Mouse (Mus musculus): ENCODE measurements around the gene Atxn7l3.
"Not testable (repeated sequence)": the region's sequence is repeated elsewhere in the genome, so short reads cannot be mapped to it uniquely, and the experiment has no call there.

The Atxn7l3 gene

DNA sequence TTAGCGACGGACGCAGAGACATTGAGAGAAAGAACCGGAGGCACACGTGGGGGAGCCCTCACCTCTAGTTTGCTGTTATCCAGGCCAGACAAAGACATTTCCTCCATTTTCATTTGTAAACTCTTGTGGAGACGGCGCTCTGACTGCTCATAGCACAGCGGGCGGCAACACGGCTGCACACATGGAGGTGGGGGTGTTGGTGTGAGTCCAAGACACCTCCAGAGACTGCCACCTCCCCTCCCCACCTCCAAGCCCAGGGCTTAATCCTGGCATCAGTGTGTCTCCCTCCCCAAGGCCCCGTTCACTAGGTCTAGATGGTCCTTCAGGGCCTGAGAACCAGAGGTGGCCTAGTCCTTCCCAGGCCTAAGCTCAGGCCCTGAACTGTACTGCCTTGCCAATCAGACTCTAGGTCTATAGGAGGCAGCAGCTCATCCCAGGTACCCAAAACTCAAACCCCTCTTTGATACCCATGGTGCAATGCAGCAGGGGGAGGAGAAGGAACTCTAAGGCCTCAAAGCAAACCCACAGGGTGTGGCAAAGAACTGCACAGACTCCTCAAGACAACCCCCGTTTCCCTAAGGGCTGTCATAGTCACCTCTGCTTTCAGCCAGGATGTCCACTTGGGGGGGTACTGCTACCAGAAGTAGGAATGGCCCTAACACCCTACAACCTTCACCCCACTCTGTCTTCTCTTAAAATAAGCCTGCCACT is 1.4 kb downstream of the Atxn7l3 start:
- DNase-seq = no peak

DNA sequence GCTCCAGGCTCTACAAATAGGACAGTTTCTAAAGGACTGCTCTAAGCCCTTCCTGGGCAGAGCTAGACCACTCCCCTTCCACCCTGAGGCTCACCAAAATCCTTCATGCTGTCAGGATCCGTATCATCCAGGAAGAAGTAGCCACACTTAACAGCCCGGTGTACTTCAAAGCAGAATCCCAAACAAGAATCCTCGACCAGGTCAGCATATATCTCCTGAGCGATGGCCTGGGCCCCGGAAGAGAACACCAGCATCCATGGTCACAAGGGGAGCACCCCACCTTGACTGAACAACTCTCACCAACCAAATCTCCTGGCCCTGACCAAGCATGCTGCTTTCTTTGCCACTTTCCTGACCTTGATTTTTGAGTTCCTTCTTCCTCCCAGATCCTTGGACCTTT is 2.0 kb downstream of the Atxn7l3 start:
- DNase-seq = no peak

DNA sequence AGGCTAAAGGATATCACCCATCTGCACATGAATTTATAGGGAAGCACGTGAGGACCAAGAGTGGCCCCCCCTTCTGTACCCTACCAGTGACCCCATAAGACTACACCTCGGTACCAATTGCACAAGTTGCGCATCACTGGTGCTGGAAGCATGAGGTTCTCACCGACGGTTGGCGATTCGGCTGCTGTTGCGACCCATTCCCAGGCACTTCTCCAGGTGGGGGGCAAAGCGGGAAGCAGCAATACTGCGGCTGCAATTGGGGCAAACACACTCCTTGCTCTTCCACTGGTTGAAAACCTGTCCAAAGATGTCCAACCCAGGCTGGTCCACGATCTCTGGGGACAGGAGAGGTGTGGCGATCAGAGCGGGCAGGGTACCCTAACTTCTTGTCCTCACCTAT is 2.5 kb downstream of the Atxn7l3 start:
- no peak for DNase-seq

DNA sequence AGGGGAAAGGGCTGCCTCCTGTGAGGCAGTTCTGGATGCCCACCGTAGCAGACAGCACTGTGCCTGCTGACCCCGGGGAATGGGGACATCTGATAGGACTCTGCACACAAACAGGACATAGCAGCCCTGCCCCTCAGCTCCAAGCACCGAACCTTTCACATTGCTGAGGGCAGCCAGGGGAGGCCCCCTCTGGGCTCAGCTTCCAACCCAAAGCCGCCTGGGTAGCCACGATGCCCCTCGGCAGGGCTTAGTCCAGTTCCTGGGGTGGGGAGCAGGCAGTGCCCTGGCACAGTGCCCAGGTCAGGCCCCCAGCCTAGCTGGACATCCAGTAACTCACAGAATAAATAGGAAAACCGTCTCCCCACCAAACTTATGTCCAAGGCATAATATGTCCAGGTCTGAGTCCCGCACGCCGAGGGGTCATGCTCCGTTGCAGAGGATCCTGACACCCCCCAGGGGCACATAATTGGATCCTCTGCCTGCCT is 5.3 kb downstream of the Atxn7l3 start:
- no peak for DNase-seq

DNA sequence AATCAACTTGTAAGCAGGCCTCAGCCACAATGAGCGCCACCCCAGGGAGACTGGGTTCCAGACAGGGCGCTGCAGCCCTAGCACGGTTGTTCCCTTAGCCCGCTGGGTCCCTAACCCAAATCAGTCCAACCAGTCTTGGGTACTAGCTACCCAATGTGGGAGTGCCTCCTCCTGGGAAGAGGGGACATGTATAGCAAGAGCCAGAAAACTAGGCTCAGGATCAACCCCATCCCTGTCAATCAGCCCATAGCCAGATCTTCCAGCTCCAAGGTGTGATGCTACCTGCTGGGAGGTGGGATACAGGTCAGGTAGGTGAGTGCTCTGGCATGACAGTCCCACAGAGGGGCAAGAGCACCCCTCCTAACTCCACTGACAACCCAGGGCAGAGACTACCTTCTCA is 6.3 kb downstream of the Atxn7l3 start:
- no peak for DNase-seq

DNA sequence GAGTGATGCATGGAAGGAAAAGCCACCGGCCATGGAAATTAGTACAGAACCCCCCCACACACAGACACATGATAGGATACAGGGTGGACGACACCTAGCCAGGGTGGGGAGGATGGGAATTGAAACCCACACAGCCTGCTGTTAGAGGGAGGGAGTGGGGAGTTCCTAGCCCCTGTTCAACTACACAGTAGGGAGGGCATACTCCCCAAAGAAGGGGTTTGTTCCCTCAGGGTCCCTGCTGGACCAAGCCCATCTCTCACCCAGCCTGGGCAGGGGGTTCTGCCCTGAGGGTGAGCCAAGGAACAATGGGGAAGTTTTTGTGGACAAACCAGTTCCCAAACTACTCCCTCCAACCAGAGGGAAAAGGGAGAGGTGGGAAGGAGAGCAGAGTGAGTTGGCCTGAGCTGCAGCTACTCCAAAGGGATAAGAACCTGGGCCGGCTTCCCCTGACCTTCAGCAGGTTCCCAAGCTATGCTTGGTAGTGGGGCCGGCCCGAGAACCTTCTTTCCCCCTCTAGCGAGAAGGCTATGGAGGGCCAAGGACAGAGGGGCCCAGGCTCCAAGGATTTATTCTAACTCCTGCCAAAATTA is 6.8 kb downstream of the Atxn7l3 start:
- no peak for DNase-seq

DNA sequence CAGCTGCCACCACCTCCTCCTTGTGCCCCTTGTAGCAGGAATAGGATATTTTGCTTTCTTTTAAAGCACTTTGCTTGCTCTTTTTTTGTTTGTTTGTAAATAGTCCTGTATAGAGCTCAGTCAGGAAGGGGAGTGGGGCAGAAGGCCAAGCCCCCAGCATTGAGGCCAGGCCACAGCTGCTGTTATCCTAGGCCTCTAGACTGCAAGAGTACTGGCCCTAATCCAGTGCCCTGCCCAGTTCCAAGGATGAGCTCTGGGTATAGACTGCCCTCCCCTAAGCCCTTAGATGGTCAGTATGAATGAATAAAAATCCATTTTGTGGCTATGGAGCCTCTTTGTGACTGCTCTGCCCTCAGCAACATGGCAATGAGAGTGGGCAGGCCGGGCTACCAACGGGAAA is 7.5 kb downstream of the Atxn7l3 start:
- DNase-seq = no peak

DNA sequence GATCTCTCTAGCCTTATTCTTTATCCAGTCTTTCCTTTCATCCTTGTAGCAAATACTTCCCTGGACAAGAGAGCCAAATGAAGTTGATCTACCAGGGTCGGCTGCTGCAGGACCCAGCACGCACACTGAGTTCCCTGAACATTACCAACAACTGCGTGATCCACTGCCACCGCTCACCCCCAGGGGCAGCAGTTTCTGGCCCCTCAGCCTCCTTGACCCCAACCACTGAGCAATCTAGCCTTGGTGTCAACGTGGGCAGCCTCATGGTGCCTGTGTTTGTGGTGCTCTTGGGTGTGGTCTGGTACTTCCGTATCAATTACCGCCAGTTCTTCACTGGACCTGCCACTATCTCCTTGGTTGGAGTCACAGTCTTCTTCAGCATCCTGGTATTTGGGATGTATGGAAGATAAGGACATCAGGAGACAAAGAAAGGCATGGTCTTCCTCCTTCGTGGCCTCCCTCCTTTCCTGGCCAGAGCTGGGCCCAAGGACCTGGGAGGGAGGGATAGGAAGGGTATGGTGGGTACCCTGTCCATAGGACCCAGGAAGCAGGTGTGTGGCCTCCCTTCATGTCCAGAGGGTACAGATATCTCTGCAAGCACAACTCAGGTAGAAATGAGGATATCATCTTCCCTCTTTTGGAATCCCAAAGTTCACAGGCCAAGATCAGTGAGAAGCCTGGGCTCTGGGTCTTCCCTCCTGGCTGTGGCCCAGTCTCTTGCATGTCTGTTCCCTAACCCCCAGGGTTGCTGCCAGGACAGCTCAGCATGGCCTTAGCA is 8.2 kb downstream of the Atxn7l3 start:
- no peak for DNase-seq

DNA sequence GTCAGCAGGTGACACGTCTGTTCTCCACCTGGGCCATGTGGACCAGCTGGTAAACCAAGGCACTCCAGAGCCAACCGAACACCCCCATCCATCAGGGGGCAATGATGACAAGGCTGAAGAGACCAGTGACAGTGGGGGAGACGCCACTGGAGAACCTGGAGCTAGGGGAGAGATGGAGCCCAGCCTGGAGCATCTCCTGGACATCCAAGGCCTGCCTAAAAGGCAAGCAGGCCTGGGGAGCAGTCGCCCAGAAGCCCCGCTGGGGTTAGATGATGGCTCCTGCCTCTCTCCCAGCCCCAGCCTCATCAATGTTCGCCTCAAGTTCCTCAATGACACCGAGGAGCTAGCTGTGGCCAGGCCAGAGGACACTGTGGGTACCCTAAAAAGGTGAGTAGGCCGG is 8.9 kb downstream of the Atxn7l3 start:
- no peak for DNase-seq

DNA sequence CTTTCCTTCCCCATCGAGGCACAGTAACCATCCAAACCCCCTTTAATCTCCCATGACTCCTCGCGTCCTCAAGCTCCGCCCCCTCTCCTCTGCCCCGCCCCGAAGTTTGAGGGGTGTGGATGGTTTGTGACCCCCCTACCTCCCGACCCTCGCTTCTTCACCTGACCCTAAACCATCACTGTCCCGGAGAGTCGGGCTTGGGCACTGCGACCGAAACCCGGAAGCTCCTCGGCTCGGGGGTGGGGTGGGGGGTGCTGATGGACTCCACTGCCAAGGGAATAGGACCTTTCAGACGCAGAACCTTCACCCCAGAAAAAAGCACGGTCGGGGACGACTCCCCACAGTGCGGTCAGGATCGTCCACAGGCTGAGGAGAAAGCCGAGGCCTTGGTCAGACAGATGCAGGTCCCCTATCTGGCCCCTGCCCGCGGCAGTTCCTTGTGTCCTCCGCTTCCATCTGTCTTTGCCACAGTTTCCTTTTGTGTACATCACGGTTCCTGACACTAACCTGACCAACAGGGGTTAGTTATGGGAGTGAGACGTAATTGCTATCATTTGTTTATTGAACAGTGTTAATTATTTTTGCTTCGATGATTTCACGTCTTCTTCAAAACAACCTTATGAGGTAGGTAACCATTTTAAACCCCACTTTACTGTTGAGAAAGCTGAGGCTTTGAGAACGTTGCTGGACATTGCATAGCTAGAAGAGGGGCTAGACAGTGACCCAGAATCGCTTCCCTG is 11.2 kb downstream of the Atxn7l3 start:
- DNase-seq = no peak

DNA sequence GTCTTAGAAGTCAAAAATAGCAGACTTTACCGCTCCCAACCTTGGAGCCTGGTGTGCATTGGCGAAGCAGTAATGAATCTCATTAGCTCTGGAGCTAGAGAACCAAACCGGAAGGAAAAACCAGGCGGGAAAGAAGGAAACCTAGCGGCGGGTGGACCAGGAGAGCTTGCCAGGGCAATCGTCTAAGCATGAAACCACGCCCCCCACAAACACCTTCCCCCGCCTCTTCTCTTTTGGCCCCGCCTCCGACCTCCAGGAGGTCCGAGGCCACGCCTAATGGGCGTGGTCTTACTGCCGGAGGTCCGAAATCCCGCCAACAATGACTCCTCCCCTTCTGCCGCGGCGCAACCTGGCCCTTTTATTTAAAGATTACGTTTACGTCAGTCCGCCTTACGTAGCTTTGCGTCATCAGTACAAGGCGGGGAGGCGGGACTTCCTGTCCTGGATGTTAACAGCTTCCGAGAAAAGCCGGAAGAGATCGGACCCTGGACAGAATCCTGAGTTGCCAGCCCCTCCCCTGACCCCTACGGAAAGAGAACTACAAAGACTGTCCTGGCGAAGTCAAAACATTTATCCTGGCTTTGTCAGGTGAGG is 11.8 kb downstream of the Atxn7l3 start, which contains the start of gene Tmub2:
Gene Tmub2, plus strand, starts transcription at position 431 of the 594 bp plus-strand sequence.
- DNase-seq = peak; percentile 100

DNA sequence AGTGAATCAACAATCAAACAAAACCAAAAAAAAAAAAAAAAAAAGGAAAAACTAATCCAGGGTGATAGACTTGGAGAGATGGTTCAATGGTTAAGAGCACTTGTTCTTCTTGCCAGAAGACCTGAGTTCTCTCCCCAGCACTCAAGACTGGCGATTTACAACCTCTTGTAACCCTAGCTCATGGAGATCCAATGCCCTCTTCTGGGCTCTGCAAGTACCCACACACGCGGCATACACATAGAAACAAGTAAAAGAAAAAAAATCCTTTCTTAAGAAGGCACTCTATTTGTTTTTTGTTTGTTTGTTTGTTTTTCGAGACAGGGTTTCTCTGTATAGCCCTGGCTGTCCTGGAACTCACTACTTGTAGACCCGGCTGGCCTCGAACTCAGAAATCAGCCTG is 12.5 kb downstream of the Atxn7l3 start:
- no peak for DNase-seq

DNA sequence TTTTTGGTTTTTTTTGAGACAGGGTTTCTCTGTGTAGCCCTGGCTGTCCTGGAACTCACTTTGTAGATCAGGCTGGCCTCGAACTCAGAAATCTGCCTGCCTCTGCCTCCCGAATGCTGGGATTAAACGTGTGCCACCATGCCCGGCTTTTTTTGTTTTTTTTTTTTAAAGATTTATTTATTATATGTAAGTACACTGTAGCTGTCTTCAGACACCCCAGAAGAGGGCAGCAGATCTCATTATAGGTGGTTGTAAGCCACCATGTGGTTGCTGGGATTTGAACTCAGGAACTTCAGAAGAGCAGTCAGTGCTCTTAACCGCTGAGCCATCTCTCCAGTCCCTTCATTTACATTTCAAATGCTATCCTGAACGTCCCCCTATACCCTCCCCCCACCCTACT is 16.2 kb downstream of the Atxn7l3 start:
- not testable (repeated sequence) for DNase-seq

DNA sequence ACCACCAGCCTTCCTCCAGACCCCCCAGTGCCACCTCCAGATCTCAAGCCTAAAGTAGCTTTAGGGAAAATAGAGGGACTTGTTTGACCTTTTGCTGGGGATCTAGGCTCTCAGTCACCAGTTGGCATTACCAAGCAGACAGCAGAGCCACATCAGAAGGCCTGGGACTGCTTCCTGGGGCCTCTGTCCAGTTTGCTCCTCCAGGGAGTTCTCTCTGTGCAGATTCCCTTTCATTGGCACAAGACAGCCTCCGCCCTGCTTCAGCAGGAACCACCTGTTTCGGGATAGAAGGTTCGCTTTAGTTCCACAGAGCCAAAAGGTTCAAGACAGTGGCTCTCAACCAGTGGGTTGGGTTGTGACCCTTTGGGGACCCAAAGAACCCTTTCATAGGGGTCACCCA is 16.8 kb downstream of the Atxn7l3 start:
- no peak for DNase-seq

DNA sequence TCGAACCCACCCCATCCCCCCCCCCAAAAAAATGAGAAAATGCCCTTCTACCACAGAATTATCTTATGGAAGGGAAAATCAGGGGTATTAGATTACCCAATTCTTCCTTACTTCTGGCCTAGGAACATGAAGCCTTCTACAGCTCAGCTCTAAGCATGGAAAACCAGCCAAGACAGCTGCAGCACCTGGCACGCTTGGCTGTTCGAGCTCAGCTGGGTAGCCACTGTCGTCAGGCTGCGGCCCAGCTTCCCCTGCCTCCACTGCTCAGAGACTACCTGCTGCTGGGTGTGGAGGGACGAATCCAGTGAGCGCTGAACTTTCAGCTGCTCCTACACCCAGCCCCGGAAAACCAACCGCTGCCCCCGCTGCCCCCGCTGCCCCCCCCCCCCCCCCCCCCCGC is 18.7 kb downstream of the Atxn7l3 start:
- no peak for DNase-seq

DNA sequence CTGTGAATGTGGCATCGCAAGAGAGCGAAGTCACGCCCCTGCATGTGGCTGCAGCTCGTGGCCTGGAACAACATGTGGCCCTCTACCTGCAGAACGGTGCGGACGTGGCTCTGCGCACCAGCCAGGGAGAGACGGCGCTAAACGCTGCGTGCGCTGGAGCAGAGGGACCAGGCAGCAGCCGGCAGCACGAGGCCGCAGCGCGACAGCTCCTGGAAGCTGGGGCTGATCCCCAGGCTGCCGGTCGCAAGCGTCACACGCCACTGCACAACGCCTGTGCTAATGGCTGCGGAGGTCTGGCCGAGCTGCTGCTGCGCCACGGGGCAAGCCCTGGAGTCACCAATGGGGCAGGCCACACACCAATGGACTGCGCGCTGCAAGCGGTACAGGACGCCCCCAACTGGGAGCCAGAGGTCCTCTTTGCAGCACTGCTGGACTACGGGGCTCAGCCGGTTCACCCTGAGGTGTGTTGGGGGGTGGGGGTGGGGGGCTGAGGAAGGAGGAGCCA is 20.0 kb downstream of the Atxn7l3 start:
- no peak for DNase-seq

DNA sequence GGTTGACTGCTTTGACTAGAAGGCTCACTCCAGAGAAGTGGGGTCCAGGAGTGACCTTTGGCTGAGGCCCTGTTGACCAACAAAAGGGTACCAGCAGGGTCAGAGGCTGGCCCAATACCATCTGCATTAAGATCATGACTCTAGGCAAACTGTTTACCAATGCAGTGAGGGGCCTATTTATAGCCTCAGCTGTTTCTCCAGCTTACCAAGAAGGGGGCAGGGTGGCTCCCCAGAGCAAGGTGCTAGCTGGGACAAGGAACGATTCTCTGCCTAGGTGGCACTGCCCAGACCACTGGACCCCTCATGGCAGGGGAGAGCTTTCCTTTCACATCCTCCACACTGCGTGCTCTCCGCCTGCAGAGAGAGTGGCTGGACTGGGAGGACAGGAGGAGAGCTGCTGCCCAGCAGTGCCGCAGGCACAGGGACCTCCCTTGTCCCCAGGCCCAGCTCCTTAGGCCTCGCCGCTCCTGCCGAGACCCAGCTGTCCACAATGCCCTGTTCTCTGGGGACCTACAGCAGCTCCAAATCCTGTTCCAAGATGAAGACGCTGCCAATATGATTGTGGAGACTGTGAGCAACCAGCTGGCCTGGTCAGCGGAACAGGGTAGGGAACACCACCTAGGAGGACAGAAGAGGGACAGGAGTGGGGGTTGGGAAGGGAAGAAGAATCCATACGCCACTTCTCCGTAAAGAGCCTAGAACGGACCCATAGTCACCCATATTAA is 27.7 kb downstream of the Atxn7l3 start, which contains the start of gene Asb16:
Gene Asb16, plus strand, starts transcription at position 224 of the 725 bp plus-strand sequence.
- DNase-seq = no peak

DNA sequence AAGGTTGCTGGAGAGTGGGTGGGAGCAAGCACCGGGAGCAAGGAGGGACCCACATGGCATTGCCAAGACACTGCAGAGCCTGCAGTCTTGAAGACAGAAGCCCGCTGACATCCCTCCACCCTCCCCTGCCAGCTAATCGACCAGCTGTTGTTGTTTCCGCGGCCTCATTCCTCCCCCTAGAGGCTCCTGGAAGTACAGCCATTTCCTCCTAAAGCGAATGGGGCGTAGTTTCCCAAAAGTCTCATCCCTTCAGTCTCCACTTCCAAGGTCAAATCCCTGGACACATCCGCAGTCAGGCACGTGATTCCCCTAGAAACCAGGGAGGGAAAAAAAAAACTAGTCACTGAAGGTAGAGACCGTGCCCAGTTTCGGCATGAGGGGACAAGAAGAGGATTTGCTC is 29.0 kb downstream of the Atxn7l3 start:
- peak; percentile 77 for DNase-seq

DNA sequence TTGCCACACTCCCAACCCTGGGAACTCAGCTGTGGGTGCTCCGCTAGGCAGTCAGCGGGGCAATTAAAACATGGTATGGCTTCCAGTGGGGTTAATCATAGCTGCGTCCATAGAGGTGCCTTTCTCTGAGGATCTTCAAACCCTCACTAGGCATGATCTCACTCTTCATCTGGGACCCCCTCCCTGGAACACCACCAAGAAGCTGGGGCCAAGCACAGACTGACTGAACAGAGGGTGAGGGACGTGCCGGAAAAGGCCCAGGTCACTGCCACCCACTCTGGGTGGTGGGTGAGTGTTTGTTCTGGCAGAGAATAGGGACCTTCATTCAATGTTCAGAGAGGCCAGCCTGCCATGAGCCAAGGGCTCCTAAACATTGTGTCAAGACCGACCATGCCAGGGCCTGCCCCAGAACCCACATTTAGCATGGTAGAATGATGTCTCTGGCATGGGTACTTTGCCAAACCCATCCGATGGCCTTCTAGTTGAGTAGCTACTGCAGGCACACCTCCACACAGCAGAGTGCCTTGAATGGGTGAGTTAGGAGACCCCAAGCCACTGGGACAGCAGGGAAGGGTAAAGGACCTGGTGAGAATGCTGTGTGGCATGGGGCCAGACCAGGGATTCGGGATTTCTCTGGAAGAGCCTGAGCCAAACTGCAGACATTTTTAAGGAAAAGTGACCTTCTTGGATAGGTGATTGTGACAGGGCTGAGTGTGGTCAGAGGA is 29.6 kb downstream of the Atxn7l3 start:
- no peak for DNase-seq

DNA sequence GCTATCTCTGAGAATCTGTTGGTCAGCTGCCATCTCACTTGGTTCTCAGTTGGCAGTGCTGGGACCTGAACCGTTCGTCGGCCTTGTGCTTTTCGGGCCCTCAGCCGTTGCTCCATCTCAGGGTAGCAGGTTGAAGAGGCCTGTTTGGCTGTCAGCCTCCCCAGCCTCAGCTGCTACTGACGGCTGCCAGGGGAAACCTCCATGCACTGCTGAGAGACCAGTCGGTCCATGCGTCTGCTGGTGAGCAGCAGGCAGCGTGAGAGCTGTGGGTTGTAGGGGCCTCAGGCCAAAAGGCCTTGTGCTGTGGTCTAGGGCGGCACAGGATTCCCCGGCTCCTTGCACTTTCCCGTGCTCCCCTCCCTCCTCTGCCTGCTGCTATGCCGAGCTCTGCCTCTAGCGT is 30.6 kb downstream of the Atxn7l3 start:
- no peak for DNase-seq

DNA sequence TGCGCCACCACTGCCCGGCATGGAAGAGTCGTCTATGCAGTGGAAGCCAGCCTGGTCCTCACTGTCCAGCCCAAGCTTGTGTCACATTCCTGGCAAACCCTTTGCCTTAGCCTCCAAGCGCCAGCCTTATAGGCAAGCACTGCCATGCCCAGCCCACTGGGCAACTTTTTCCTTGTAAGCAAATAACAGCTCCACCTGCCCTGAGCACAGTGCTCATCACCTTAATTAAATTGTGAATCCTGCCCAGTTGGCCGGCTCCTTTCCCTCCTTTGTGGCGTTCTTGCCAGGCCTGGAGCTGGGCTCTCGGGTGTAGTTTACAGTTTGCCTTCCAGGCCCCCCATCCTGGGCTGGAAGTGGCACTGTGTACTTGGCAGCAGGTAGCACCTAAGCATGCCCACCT is 33.2 kb downstream of the Atxn7l3 start:
- DNase-seq = no peak

All from kidney, adult 9 months (tissue).